In genomic region chr4:43960207-43960606, GRCm38 (mm10) we compare ENCODE assay signal across 12 mouse cellular contexts. TPM values are rescaled to one million over a fixed set of nuclear protein-coding genes. Genes with fewer than 3 reads are reported as not detected.
A peak's percentile ranks its signal among the peaks of the same experiment; 100 is the strongest.
DNase-seq lines count a peak whose midpoint lies in the region; ATAC-seq and TF ChIP-seq lines count a peak whose summit lies in the region.
"Had no signal": no experiment of that assay in that cellular context is flagged by ENCODE, and none has a peak within 500 bp of the region (broad histone marks: within the 10 kb centered on the region; RNA-seq: fewer than 3 reads in every experiment).

No protein-coding gene starts in this region.

- no peak for DNase-seq in limb, embryonic 10.5 days (ENCODE audit: low spot score)
- DNase-seq in liver, adult 2 months (ENCODE audit: extremely low read depth, low read depth, low spot score): peak; percentile 11
- DNase-seq in splenic B cell, adult 2 months (ENCODE audit: low read depth, low spot score): peak; percentile 25
- no peak for DNase-seq in midbrain, embryonic 10.5 days (ENCODE audit: low spot score)
- DNase-seq in lung, postnatal 4 days: no peak
- DNase-seq: lung, adult 18-20 months; thymus, postnatal 25 days had no signal

- H3K79me2 ChIP-seq in liver, adult 2 months (ENCODE audit: control insufficient read depth, insufficient read depth, low read length): no peaks in the 10 kb centered on the region

- H3K9ac ChIP-seq in limb, embryonic 13.5 days: 0 out of 2 replicates have a peak overlapping the region, but pooled peaks have one; percentile 35
- no peak overlapping the region for H3K9ac ChIP-seq in liver, adult 2 months (ENCODE audit: low read depth, low read length)
- H3K9ac ChIP-seq: hindbrain, embryonic 15.5 days had no signal

- H3K36me3 ChIP-seq in limb, embryonic 13.5 days: no peaks in the 10 kb centered on the region
- no peaks in the 10 kb centered on the region for H3K36me3 ChIP-seq in limb, embryonic 10.5 days
- no peaks in the 10 kb centered on the region for H3K36me3 ChIP-seq in liver, adult 2 months (ENCODE audit: control insufficient read depth, insufficient read depth, low read length)
- H3K36me3 ChIP-seq in splenic B cell, adult 2 months (ENCODE audit: control insufficient read depth, insufficient read depth, low read length, poor library complexity, severe bottlenecking): no peaks in the 10 kb centered on the region
- no peaks in the 10 kb centered on the region for H3K36me3 ChIP-seq in midbrain, embryonic 10.5 days
- H3K36me3 ChIP-seq: hindbrain, embryonic 15.5 days had no signal

- H3K4me1 ChIP-seq in limb, embryonic 13.5 days: peaks cover 30% of the 10 kb centered on the region
- peaks cover 46% of the 10 kb centered on the region for H3K4me1 ChIP-seq in limb, embryonic 10.5 days
- H3K4me1 ChIP-seq in bone marrow macrophage, adult 2 months (ENCODE audit: control insufficient read depth, insufficient read depth, low read length): peaks cover 43% of the 10 kb centered on the region
- peaks cover 14% of the 10 kb centered on the region for H3K4me1 ChIP-seq in liver, adult 2 months (ENCODE audit: control insufficient read depth, insufficient read depth, low read length)
- peaks cover 35% of the 10 kb centered on the region for H3K4me1 ChIP-seq in midbrain, embryonic 10.5 days

- TF ChIP-seq POLR2A in bone marrow macrophage, adult 2 months (IDR thresholded peaks at IDR 0.05; ENCODE audit: borderline replicate concordance, low read depth, low read length): no peak
- TF ChIP-seq POLR2A in liver, adult 2 months (IDR thresholded peaks at IDR 0.05; ENCODE audit: extremely low read depth, insufficient read depth, low read length): no peak

- no peak for ATAC-seq in limb, embryonic 13.5 days (ENCODE audit: low FRiP score, low read depth)
- no peak for ATAC-seq in frontal cortex, adult (ENCODE audit: low TSS enrichment)

- TF ChIP-seq CTCF in bone marrow macrophage, adult 2 months (IDR thresholded peaks at IDR 0.05; ENCODE audit: low read depth, low read length): no peak
- no peak for TF ChIP-seq CTCF in liver, adult 2 months (IDR thresholded peaks at IDR 0.05; ENCODE audit: low read depth, low read length)

- H3K4me3 ChIP-seq in limb, embryonic 13.5 days: no peak overlapping the region
- no peak overlapping the region for H3K4me3 ChIP-seq in limb, embryonic 10.5 days
- H3K4me3 ChIP-seq in bone marrow macrophage, adult 2 months (ENCODE audit: insufficient read depth, low read length): peak overlapping the region; percentile 43
- no peak overlapping the region for H3K4me3 ChIP-seq in liver, adult 2 months (ENCODE audit: insufficient read depth, low read depth, low read length)
- H3K4me3 ChIP-seq in midbrain, embryonic 10.5 days: no peak overlapping the region
- H3K4me3 ChIP-seq: hindbrain, embryonic 15.5 days had no signal

- 0 out of 2 replicates have a peak, but pooled peaks cover 3% of the 10 kb centered on the region for H3K27me3 ChIP-seq in limb, embryonic 13.5 days
- peaks cover 19% of the 10 kb centered on the region for H3K27me3 ChIP-seq in limb, embryonic 10.5 days (ENCODE audit: low read depth, poor library complexity, severe bottlenecking)
- 0 out of 2 replicates have a peak, but pooled peaks cover 2% of the 10 kb centered on the region for H3K27me3 ChIP-seq in liver, adult 2 months (ENCODE audit: control insufficient read depth, insufficient read depth, low read length)
- no peaks in the 10 kb centered on the region for H3K27me3 ChIP-seq in splenic B cell, adult 2 months (ENCODE audit: control insufficient read depth, insufficient read depth, low read length, poor library complexity, severe bottlenecking)
- H3K27me3 ChIP-seq in midbrain, embryonic 10.5 days (ENCODE audit: low read depth, poor library complexity, severe bottlenecking): peaks cover 87% of the 10 kb centered on the region
- H3K27me3 ChIP-seq: hindbrain, embryonic 15.5 days had no signal

- H3K27ac ChIP-seq in limb, embryonic 13.5 days: no peak overlapping the region
- no peak overlapping the region for H3K27ac ChIP-seq in limb, embryonic 10.5 days
- peak overlapping the region; percentile 80 for H3K27ac ChIP-seq in bone marrow macrophage, adult 2 months (ENCODE audit: insufficient read depth, low read depth, low read length)
- H3K27ac ChIP-seq in liver, adult 2 months (replicated peaks; ENCODE audit: insufficient read depth, low read depth, low read length): peak overlapping the region; percentile 64
- no peak overlapping the region for H3K27ac ChIP-seq in midbrain, embryonic 10.5 days (replicated peaks)
- H3K27ac ChIP-seq: hindbrain, embryonic 15.5 days had no signal

- no peaks in the 10 kb centered on the region for H3K9me3 ChIP-seq in limb, embryonic 13.5 days
- no peaks in the 10 kb centered on the region for H3K9me3 ChIP-seq in limb, embryonic 10.5 days (replicated peaks)
- no peaks in the 10 kb centered on the region for H3K9me3 ChIP-seq in midbrain, embryonic 10.5 days (replicated peaks)
- H3K9me3 ChIP-seq: hindbrain, embryonic 15.5 days had no signal

- H3K4me2 ChIP-seq in limb, embryonic 13.5 days (replicated peaks): 0 out of 2 replicates have a peak overlapping the region, but pooled peaks have one; percentile 91

- WGBS in limb, embryonic 13.5 days: 89% methylated on average over 6 of the region's 6 CpGs
- WGBS in limb, embryonic 10.5 days: 87% methylated on average over 6 of the region's 6 CpGs
- 73% methylated on average over 6 of the region's 6 CpGs for WGBS in liver, adult 2 months
- 86% methylated on average over 6 of the region's 6 CpGs for WGBS in midbrain, embryonic 10.5 days

RNA-seq across cellular contexts. Expression of gene Glipr2, which starts 3.0 kb away (rescaled TPM):
- 124 and 125 TPM in 2 replicates for polyA plus RNA-seq in limb, embryonic 13.5 days (2015; fragmentation: Nextera tagmentation; extraction: Ambion mirVana)
- polyA plus RNA-seq in limb, embryonic 10.5 days (2016; fragmentation: Nextera tagmentation; extraction: Ambion mirVana): 30.1 and 44.7 TPM in 2 replicates
- polyA plus RNA-seq in bone marrow macrophage, adult 2 months (2012; ENCODE audit: insufficient read depth, insufficient read length, missing spikeins): 1.8 and 2.1 TPM in 2 replicates
- total RNA-seq in liver, adult 2 months (2014; rRNA removed): 0.83 and 2.0 TPM in 2 replicates
- 0.67 and 1.2 TPM in 2 replicates for polyA plus RNA-seq in liver, adult 2 months (2012; rRNA removed)
- polyA plus RNA-seq in midbrain, embryonic 10.5 days (2016; fragmentation: Nextera tagmentation; extraction: Ambion mirVana): 69.2 and 82.3 TPM in 2 replicates

RNA-seq across cellular contexts. Expression of gene Ccin, which starts 23.1 kb away (rescaled TPM):
- polyA plus RNA-seq in limb, embryonic 13.5 days (2015; fragmentation: Nextera tagmentation; extraction: Ambion mirVana): not detected in 2 replicates
- not detected in 2 replicates for polyA plus RNA-seq in limb, embryonic 10.5 days (2016; fragmentation: Nextera tagmentation; extraction: Ambion mirVana)
- not detected in 2 replicates for polyA plus RNA-seq in bone marrow macrophage, adult 2 months (2012; ENCODE audit: insufficient read depth, insufficient read length, missing spikeins)
- total RNA-seq in liver, adult 2 months (2014; rRNA removed): not detected in 2 replicates
- not detected in 2 replicates for polyA plus RNA-seq in liver, adult 2 months (2012; rRNA removed)
- not detected in 2 replicates for polyA plus RNA-seq in midbrain, embryonic 10.5 days (2016; fragmentation: Nextera tagmentation; extraction: Ambion mirVana)
- total RNA-seq: layer of hippocampus, postnatal 14 days had no signal
- polyA plus RNA-seq: hindbrain, embryonic 15.5 days had no signal

RNA-seq across cellular contexts. Expression of gene Clta, which starts 44.0 kb away (rescaled TPM):
- polyA plus RNA-seq in limb, embryonic 13.5 days (2015; fragmentation: Nextera tagmentation; extraction: Ambion mirVana): 246 and 261 TPM in 2 replicates
- polyA plus RNA-seq in limb, embryonic 10.5 days (2016; fragmentation: Nextera tagmentation; extraction: Ambion mirVana): 215 and 217 TPM in 2 replicates
- 840 and 888 TPM in 2 replicates for polyA plus RNA-seq in bone marrow macrophage, adult 2 months (2012; ENCODE audit: insufficient read depth, insufficient read length, missing spikeins)
- total RNA-seq in liver, adult 2 months (2014; rRNA removed): 166 and 191 TPM in 2 replicates
- 116 and 154 TPM in 2 replicates for polyA plus RNA-seq in liver, adult 2 months (2012; rRNA removed)
- polyA plus RNA-seq in midbrain, embryonic 10.5 days (2016; fragmentation: Nextera tagmentation; extraction: Ambion mirVana): 187 and 190 TPM in 2 replicates

Comparison
In these comparisons a context has a peak if more than half of its experiments do, and no peak if none do; other contexts are left out.
1. H3K27ac ChIP-seq: peak in bone marrow macrophage, adult 2 months (single experiment) and liver, adult 2 months (single experiment); none in limb, embryonic 13.5 days (single experiment), limb, embryonic 10.5 days (single experiment) and midbrain, embryonic 10.5 days (single experiment).
2. DNase-seq: peak in liver, adult 2 months (single experiment) and splenic B cell, adult 2 months (single experiment); none in limb, embryonic 10.5 days (single experiment), midbrain, embryonic 10.5 days (single experiment) and lung, postnatal 4 days (0 of 2).
3. RNA of gene Glipr2, which starts 3.0 kb away (polyA plus RNA-seq): 124 to 125 TPM in limb, embryonic 13.5 days, 69.2 to 82.3 TPM in midbrain, embryonic 10.5 days and 30.1 to 44.7 TPM in limb, embryonic 10.5 days; 1.8 to 2.1 TPM in bone marrow macrophage, adult 2 months and 0.67 to 1.2 TPM in liver, adult 2 months; every median in the first group is over 10 times any median in the second.